Mouse (Mus musculus): ENCODE data around the gene Efna3. TPM values are rescaled to one million over a fixed set of nuclear protein-coding genes. Genes with fewer than 3 reads are reported as not detected.
A peak's percentile ranks its signal among the peaks of the same experiment; 100 is the strongest.

Efna3 gene
- polyA plus RNA-seq, 1 experiment from 2014 or later, result 10.7 TPM

DNA sequence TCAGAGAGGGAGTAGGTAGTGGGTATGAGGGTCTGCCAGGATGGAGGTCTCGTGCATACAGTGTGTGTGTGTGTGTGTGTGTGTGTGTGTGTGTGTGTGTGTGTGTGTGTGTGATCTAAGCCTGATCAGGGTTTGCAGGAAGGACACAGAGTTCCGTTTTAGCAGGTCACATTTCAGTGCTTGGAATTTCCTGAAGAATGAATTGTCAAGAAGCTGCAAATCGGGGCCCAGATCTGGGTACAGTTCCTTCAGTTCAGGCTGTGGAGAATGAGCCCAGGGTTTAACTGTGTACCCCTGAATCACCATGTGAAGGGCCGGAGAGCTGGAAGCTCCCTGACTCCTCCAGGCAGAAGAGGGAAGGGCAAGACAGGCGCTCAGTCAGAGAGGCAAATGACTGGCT, 35.5 kb downstream of the Efna3 start:
- Histone ChIP-seq H3K4me1 (replicated peaks) (peaks cover 20% of the 10 kb centered on the region), H3K27ac (no peak overlapping the region; the same call in 1 of the 2 replicates), H3K36me3 (no peaks in the 10 kb centered on the region), H3K27me3 (ENCODE audit: insufficient read depth, poor library complexity, severe bottlenecking) (peaks cover 5% of the 10 kb centered on the region), H3K4me3 (no peak overlapping the region), H3K9me3 (no peaks in the 10 kb centered on the region)
- 65% methylated on average over 5 of the region's 5 CpGs for WGBS
- DNase-seq (ENCODE audit: low spot score), result no peak

DNA sequence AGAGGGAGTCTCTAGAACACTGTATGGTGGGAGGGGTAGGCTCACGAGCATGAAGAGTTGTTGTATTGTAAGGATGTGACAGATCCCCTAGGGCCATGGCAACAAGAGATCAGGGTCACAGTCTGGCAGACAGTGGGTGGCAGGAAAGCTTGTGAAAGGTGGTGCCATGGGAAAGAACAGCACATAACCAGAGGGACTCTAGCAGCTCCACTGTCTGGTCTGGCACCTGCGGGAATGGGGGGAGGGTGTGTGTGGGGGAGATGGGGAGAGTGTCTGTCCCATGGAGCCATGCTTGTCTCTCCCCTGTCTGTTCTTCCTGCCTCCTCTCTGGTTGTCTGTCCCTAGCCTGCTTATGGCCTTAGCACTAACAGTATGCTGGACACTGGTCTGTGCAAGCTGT, 37.2 kb downstream of the Efna3 start:
- DNase-seq (ENCODE audit: low spot score), result no peak
- no peaks in the 10 kb centered on the region for H3K36me3 ChIP-seq
- H3K4me1 ChIP-seq (replicated peaks), result peaks cover 37% of the 10 kb centered on the region
- no peaks in the 10 kb centered on the region for H3K9me3 ChIP-seq
- peaks cover 21% of the 10 kb centered on the region for H3K27me3 ChIP-seq (ENCODE audit: insufficient read depth, poor library complexity, severe bottlenecking)
- 36% methylated on average over 2 of the region's 2 CpGs for WGBS
- peak overlapping the region; percentile 29; the same call in 1 of the 2 replicates for H3K27ac ChIP-seq
- H3K4me3 ChIP-seq, result no peak overlapping the region

GRCm38 (mm10) chr3:89284261-89284660, 38.5 kb downstream of the Efna3 start:
- Histone ChIP-seq H3K9me3 (no peaks in the 10 kb centered on the region), H3K36me3 (no peaks in the 10 kb centered on the region), H3K4me1 (replicated peaks) (peaks cover 50% of the 10 kb centered on the region), H3K27me3 (ENCODE audit: insufficient read depth, poor library complexity, severe bottlenecking) (peaks cover 33% of the 10 kb centered on the region), H3K27ac (no peak overlapping the region), H3K4me3 (no peak overlapping the region)
- WGBS, result 92% methylated on average over 3 of the region's 3 CpGs
- no peak for DNase-seq (ENCODE audit: low spot score)

DNA sequence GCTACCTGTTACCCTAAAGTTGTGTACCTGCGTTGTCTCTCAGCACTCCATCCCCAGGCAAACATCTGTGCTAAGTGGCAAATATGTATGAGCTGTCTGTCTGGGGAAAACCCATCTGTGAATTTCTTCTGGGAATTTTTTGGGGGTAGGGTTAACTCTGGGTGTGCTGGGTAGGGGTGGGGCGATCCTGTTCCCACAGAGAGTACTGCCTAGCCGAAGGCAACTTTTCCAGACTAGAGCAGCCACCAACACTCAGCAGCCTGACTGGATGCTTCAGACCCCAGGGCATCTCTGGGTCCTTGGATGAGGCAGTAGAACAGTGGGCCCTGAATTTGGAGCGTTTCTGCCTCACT, 40.5 kb downstream of the Efna3 start:
- Histone ChIP-seq H3K27ac (peak overlapping the region; percentile 73), H3K9me3 (no peaks in the 10 kb centered on the region), H3K4me3 (peak overlapping the region; percentile 62; the same call in 1 of the 2 replicates), H3K4me1 (replicated peaks) (peaks cover 59% of the 10 kb centered on the region), H3K36me3 (no peaks in the 10 kb centered on the region), H3K27me3 (ENCODE audit: insufficient read depth, poor library complexity, severe bottlenecking) (peaks cover 53% of the 10 kb centered on the region)
- WGBS, result 28% methylated on average over 4 of the region's 4 CpGs
- no peak for DNase-seq (ENCODE audit: low spot score)

GRCm38 (mm10) chr3:89281579-89282290, 41.0 kb downstream of the Efna3 start:
- 11% methylated on average over 20 of the region's 20 CpGs for WGBS
- DNase-seq (ENCODE audit: low spot score), result peak; percentile 87
- Histone ChIP-seq H3K27ac (peak overlapping the region; percentile 78), H3K4me1 (replicated peaks) (peaks cover 64% of the 10 kb centered on the region), H3K9me3 (no peaks in the 10 kb centered on the region), H3K27me3 (ENCODE audit: insufficient read depth, poor library complexity, severe bottlenecking) (peaks cover 59% of the 10 kb centered on the region), H3K36me3 (no peaks in the 10 kb centered on the region), H3K4me3 (peak overlapping the region; percentile 62)

- DNase-seq (ENCODE audit: low spot score), result peak; percentile 62
- WGBS, result under 1% methylated on average over 52 of the region's 52 CpGs
- Histone ChIP-seq H3K36me3 (no peaks in the 10 kb centered on the region), H3K9me3 (no peaks in the 10 kb centered on the region), H3K4me3 (peak within 1 kb of the TSS; percentile 62), H3K27me3 (ENCODE audit: insufficient read depth, poor library complexity, severe bottlenecking) (peaks cover 67% of the 10 kb centered on the region), H3K4me1 (replicated peaks) (peaks cover 66% of the 10 kb centered on the region), H3K27ac (peak within 1 kb of the TSS; percentile 78)
Observed at GRCm38 (mm10) chr3:89280606-89281511, 41.9 kb downstream of the Efna3 start, which contains the start of gene Efna1. Gene Efna1 (minus strand): TSS chr3:89281142.

GRCm38 (mm10) chr3:89280050-89280605, 42.6 kb downstream of the Efna3 start:
- Histone ChIP-seq H3K36me3 (no peaks in the 10 kb centered on the region), H3K4me1 (replicated peaks) (peaks cover 60% of the 10 kb centered on the region), H3K27me3 (ENCODE audit: insufficient read depth, poor library complexity, severe bottlenecking) (peaks cover 69% of the 10 kb centered on the region), H3K9me3 (no peaks in the 10 kb centered on the region), H3K4me3 (peak overlapping the region; percentile 62), H3K27ac (peak overlapping the region; percentile 78)
- WGBS, result under 1% methylated on average over 29 of the region's 29 CpGs
- DNase-seq (ENCODE audit: low spot score), result peak; percentile 38

GRCm38 (mm10) chr3:89279153-89279890, 43.4 kb downstream of the Efna3 start:
- H3K4me1 ChIP-seq (replicated peaks), result peaks cover 60% of the 10 kb centered on the region
- H3K27ac ChIP-seq, result peak overlapping the region; percentile 78
- H3K27me3 ChIP-seq (ENCODE audit: insufficient read depth, poor library complexity, severe bottlenecking), result peaks cover 65% of the 10 kb centered on the region
- H3K9me3 ChIP-seq, result no peaks in the 10 kb centered on the region
- WGBS, result 2% methylated on average over 35 of the region's 35 CpGs
- no peaks in the 10 kb centered on the region for H3K36me3 ChIP-seq
- H3K4me3 ChIP-seq, result peak overlapping the region; percentile 62
- peak; percentile 78 for DNase-seq (ENCODE audit: low spot score)

DNA sequence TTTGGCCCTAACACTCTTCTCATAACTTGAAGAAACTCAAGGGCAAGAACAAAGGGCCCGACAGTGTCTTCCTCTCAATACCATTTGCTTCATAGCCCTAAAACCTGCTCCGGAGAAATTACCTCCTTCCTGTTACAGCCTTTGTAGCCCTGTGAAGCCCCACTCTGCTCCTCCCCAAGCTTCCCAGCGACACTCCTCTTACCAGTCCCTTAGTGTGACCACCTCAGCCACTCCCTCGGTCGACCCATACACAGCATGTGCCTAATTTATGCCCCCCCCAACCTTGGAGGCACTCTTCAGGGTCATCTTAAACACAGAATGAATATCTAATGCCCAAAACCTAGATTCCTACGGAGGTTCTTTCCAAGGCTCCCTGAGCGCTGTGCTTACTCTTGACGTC, 44.1 kb downstream of the Efna3 start:
- Histone ChIP-seq H3K27ac (peak overlapping the region; percentile 78), H3K9me3 (no peaks in the 10 kb centered on the region), H3K36me3 (no peaks in the 10 kb centered on the region), H3K27me3 (ENCODE audit: insufficient read depth, poor library complexity, severe bottlenecking) (peaks cover 65% of the 10 kb centered on the region), H3K4me1 (replicated peaks) (peaks cover 60% of the 10 kb centered on the region), H3K4me3 (peak overlapping the region; percentile 62)
- DNase-seq (ENCODE audit: low spot score), result no peak
- 18% methylated on average over 8 of the region's 8 CpGs for WGBS

GRCm38 (mm10) chr3:89278107-89278506, 44.7 kb downstream of the Efna3 start:
- no peak for DNase-seq (ENCODE audit: low spot score)

DNA sequence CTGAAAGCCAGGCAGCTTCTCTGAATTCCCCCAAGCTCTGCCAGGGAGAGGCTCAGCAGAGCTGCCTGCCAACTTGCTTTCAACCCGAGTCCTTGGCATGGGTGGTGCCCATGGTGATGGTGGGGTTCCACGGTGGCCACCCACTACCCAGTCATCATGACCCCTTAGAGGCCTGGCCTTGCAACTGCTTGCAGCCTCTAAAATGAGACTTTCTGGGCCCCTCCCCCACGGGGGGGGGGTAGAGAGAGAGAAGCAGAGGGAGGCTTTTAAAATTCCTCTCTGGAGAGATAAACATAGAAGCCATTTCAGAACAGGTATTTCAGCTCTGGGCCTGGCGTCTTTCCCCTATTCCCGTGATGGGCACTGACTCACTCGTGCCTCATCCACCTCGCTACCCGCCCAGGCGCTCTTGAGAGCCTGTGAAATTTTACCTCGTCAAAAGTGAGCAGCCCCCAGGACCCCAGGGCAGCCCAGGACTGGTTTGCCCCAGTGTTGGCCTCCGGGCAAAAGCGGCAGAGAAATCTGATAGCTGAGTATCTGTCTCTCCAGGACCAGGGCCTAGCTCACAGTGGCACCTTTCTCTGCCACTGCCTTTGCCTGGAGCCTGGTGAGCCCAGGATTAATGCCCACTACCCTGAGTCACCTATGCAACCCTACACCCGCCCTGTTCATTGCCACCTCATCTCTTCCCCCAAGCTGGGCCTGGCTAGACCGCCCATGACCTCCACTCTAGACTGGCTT, 45.3 kb downstream of the Efna3 start:
- peaks cover 60% of the 10 kb centered on the region for H3K4me1 ChIP-seq (replicated peaks)
- no peak for DNase-seq (ENCODE audit: low spot score)
- no peaks in the 10 kb centered on the region for H3K9me3 ChIP-seq
- H3K27ac ChIP-seq, result peak overlapping the region; percentile 78
- peak overlapping the region; percentile 62 for H3K4me3 ChIP-seq
- H3K36me3 ChIP-seq, result 0 out of 2 replicates have a peak, but pooled peaks cover 2% of the 10 kb centered on the region
- 50% methylated on average over 14 of the region's 14 CpGs for WGBS
- peaks cover 70% of the 10 kb centered on the region for H3K27me3 ChIP-seq (ENCODE audit: insufficient read depth, poor library complexity, severe bottlenecking)

More at GRCm38 (mm10) chr3:89278107-89278506, 44.7 kb downstream of the Efna3 start:
- WGBS, result 71% methylated on average over 7 of the region's 7 CpGs
- peak overlapping the region; percentile 78 for H3K27ac ChIP-seq
- peak overlapping the region; percentile 62 for H3K4me3 ChIP-seq
- peaks cover 65% of the 10 kb centered on the region for H3K27me3 ChIP-seq (ENCODE audit: insufficient read depth, poor library complexity, severe bottlenecking)
- H3K4me1 ChIP-seq (replicated peaks), result peaks cover 60% of the 10 kb centered on the region
- H3K36me3 ChIP-seq, result no peaks in the 10 kb centered on the region
- H3K9me3 ChIP-seq, result no peaks in the 10 kb centered on the region
